Mouse (Mus musculus) ES-CJ7 (cell line): ENCODE measurements around the gene Rbp7.

Experiments
- DNase-seq: peaks from one replicate; pipeline ENCODE4 v3.0.0; 2011; ENCODE audit warnings: low read depth, low spot score

Rbp7 gene

GRCm38 (mm10) chr4:149407461-149407860 lies 47.3 kb downstream of the Rbp7 start:
- DNase-seq, result no peak

DNA sequence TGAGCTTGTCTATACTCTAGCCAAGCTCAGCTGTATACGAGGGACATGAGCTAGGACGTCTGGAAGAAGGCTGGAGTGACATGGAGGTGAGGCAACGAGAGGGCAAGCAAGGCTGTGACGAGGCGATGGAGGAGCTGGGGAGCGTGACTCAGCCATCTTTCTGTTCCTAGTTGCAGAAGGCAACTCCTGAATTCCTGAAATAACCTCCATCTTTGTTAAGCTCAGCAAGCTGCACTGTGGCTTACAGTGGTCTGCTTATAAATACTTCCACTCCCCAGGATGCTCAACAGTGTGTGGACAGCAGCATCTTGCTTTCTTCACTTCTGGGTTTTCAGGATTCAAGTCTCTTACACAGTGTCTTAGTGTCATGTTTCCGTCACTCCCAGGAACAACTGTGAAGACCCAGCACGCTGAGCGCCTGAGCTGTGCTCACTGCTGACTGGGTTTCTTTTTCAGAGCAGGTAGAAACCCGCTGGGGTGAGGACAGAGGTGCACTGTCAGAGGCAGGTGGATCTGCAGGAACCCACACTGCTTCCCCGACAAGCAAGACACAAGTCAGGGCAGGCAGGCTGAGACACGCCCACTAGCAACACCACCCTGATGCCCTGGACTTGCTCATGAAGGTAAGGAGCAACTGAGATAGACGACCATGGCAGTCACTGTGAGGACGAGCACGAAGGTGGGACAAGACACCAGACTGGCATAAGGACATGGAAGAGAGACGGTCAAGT lies 48.9 kb downstream of the Rbp7 start:
- DNase-seq, result no peak

DNA sequence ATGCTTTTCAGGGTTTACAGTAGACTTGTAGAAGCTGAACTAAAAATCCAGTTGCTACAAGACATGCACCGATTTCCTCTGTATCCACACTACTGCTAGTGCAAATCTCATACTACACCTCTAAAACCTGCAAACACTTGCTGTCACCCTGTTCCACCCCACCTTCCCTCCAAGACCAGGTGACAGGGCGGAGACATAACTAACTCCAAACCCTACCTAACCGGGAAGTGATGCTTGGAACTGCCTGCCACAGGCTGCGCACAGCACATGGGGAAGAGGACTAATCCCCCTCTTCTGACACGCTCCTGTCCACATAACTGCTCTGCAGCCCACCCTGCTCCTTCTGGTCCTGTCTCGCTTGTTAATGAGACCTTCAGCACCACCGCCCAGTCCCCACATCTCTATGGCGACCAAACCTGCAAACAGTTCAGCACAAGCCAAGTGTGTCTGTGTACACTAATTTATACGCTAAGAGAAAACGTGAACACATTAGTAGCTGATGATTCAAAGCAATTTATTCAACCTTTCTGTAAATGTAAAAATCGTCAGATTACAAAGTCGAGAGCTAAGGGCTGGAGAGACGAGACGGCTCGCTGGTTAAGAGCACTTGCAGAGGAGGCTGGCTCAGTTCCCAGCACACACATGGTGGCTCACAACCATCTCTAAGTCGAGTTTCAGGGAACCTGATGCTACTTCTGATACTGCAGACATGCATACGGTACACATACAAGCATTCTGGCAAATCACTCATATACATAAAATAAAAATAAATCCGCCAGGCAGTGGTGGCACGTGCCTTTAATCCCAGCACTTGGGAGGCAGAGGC lies 49.9 kb downstream of the Rbp7 start:
- DNase-seq, result no peak

- DNase-seq, result no peak
Observed at GRCm38 (mm10) chr4:149403037-149403436, 51.7 kb downstream of the Rbp7 start.

DNA sequence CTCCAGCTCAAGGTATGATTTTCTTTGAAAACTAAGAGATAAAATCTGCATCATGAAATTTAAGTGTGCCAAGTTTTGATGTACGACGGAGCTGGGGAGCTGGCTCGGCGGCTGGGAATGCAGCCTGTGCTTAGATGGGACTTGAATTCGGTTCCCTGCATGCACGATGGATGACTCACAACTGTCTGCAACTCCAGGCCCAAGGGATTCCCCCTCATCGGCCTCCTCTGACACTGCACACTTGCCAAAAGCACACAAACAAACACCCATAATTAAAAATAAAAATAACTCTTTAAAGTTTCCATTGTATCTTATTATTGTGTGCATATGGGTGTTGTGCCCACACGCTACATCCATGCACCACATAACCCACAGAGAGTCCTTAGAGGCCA lies 53.2 kb downstream of the Rbp7 start:
- DNase-seq, result no peak

GRCm38 (mm10) chr4:149400878-149401590 lies 53.7 kb downstream of the Rbp7 start:
- no peak for DNase-seq
